ENCODE assay signal across 19 mouse cellular contexts in genomic region chr9:106409096-106409495, GRCm38 (mm10). TPM values are rescaled to one million over a fixed set of nuclear protein-coding genes. Genes with fewer than 3 reads are reported as not detected.
DNase-seq lines count a peak whose midpoint lies in the region; ATAC-seq and TF ChIP-seq lines count a peak whose summit lies in the region.
"Had no signal": no experiment of that assay in that cellular context is flagged by ENCODE, and none has a peak within 500 bp of the region (broad histone marks: within the 10 kb centered on the region; RNA-seq: fewer than 3 reads in every experiment).

No protein-coding gene starts in this region.

- DNase-seq in forebrain, postnatal 0 days = no peak
- no peak for DNase-seq in kidney, adult 2 months
- DNase-seq in lung, postnatal 0 days (ENCODE audit: low spot score) = no peak
- DNase-seq in lung, postnatal 10 days = no peak
- DNase-seq in thymus, postnatal 36 days = no peak
- no peak for DNase-seq in left cerebral cortex, adult 8-10 months (ENCODE audit: low spot score in 2 of 2)
- DNase-seq: cerebellum, postnatal 10 days; gastrocnemius, postnatal 14 days; lung, postnatal 14 days; spleen, adult 18-20 months; thymus, postnatal 14 days had no signal

- ATAC-seq in forebrain, postnatal 0 days = no peak
- no peak for ATAC-seq in forebrain, embryonic 13.5 days
- ATAC-seq in kidney, embryonic 15.5 days (replicated peaks; ENCODE audit: low FRiP score) = no peak
- no peak for ATAC-seq in lung, postnatal 0 days
- ATAC-seq: inflammation-experienced regulatory T-cells, adult 6 months; Patski had no signal

- H3K27me3 ChIP-seq in forebrain, postnatal 0 days (ENCODE audit: insufficient read depth, low read length) = no peaks in the 10 kb centered on the region
- H3K27me3 ChIP-seq in forebrain, embryonic 13.5 days = no peaks in the 10 kb centered on the region
- no peaks in the 10 kb centered on the region for H3K27me3 ChIP-seq in kidney, adult 2 months (replicated peaks; ENCODE audit: control insufficient read depth, insufficient read depth, low read length)
- no peaks in the 10 kb centered on the region for H3K27me3 ChIP-seq in kidney, embryonic 15.5 days
- no peaks in the 10 kb centered on the region for H3K27me3 ChIP-seq in lung, postnatal 0 days (replicated peaks; ENCODE audit: insufficient read depth, low read length)
- H3K27me3 ChIP-seq: neural tube, embryonic 12.5 days; Patski; stomach, embryonic 15.5 days had no signal

- H3K4me1 ChIP-seq in forebrain, postnatal 0 days (ENCODE audit: insufficient read depth) = no peaks in the 10 kb centered on the region
- H3K4me1 ChIP-seq in forebrain, embryonic 13.5 days = peaks cover 18% of the 10 kb centered on the region
- H3K4me1 ChIP-seq in kidney, adult 2 months (ENCODE audit: control insufficient read depth, insufficient read depth, low read length) = peaks cover 14% of the 10 kb centered on the region
- peaks cover 53% of the 10 kb centered on the region for H3K4me1 ChIP-seq in kidney, embryonic 15.5 days
- no peaks in the 10 kb centered on the region for H3K4me1 ChIP-seq in lung, postnatal 0 days (ENCODE audit: insufficient read depth, low read depth, low read length)
- H3K4me1 ChIP-seq: neural tube, embryonic 12.5 days had no signal

- WGBS in forebrain, postnatal 0 days = 96% methylated on average over 4 of the region's 4 CpGs
- WGBS in forebrain, embryonic 13.5 days = 96% methylated on average over 4 of the region's 4 CpGs
- WGBS in kidney, adult 2 months = over 99% methylated on average over 4 of the region's 4 CpGs
- WGBS in kidney, embryonic 15.5 days = 97% methylated on average over 4 of the region's 4 CpGs
- 98% methylated on average over 4 of the region's 4 CpGs for WGBS in lung, postnatal 0 days

- TF ChIP-seq POLR2A in kidney, adult 2 months (IDR thresholded peaks at IDR 0.05; ENCODE audit: low read depth, low read length) = no peak

- no peak overlapping the region for H3K4me3 ChIP-seq in forebrain, postnatal 0 days (ENCODE audit: low read depth, low read length)
- H3K4me3 ChIP-seq in forebrain, embryonic 13.5 days = no peak overlapping the region
- H3K4me3 ChIP-seq in kidney, adult 2 months (ENCODE audit: insufficient read depth, low read depth, low read length) = no peak overlapping the region
- H3K4me3 ChIP-seq in kidney, embryonic 15.5 days (replicated peaks) = no peak overlapping the region
- H3K4me3 ChIP-seq in lung, postnatal 0 days (ENCODE audit: low read depth, low read length) = no peak overlapping the region
- H3K4me3 ChIP-seq: hindbrain, embryonic 10.5 days; megakaryocyte, embryonic 14.5 days; neural tube, embryonic 12.5 days; stomach, embryonic 15.5 days had no signal

- TF ChIP-seq CTCF in forebrain, postnatal 0 days (IDR thresholded peaks at IDR 0.05; ENCODE audit: low read depth) = peak; percentile 22; the same call in 1 of the 2 replicates
- TF ChIP-seq CTCF in kidney, adult 2 months (conservative IDR thresholded peaks at IDR 0.05; ENCODE audit: insufficient read depth, insufficient read length, low read depth, low read length) = 0 out of 2 replicates have a peak, but pooled peaks have one; percentile 16
- TF ChIP-seq CTCF in lung, postnatal 0 days (IDR thresholded peaks at IDR 0.05) = peak; percentile 23; the same call in 1 of the 2 replicates

- TF ChIP-seq EP300 in lung, postnatal 0 days (IDR thresholded peaks at IDR 0.05) = no peak

- H3K4me2 ChIP-seq in forebrain, postnatal 0 days (ENCODE audit: low read depth) = no peak overlapping the region
- H3K4me2 ChIP-seq in forebrain, embryonic 13.5 days = no peak overlapping the region
- no peak overlapping the region for H3K4me2 ChIP-seq in kidney, embryonic 15.5 days
- no peak overlapping the region for H3K4me2 ChIP-seq in lung, postnatal 0 days (replicated peaks; ENCODE audit: low read depth, low read length)
- H3K4me2 ChIP-seq: neural tube, embryonic 12.5 days; stomach, embryonic 15.5 days had no signal

- no peak overlapping the region for H3K27ac ChIP-seq in forebrain, postnatal 0 days (ENCODE audit: low read depth, low read length)
- no peak overlapping the region for H3K27ac ChIP-seq in forebrain, embryonic 13.5 days
- no peak overlapping the region for H3K27ac ChIP-seq in kidney, adult 2 months (ENCODE audit: insufficient read depth, low read depth, low read length)
- H3K27ac ChIP-seq in kidney, embryonic 15.5 days = no peak overlapping the region
- H3K27ac ChIP-seq in lung, postnatal 0 days (ENCODE audit: low read length) = no peak overlapping the region
- H3K27ac ChIP-seq: hindbrain, embryonic 10.5 days; neural tube, embryonic 12.5 days; stomach, embryonic 15.5 days had no signal

- no peaks in the 10 kb centered on the region for H3K9me3 ChIP-seq in forebrain, postnatal 0 days (ENCODE audit: low read length)
- no peaks in the 10 kb centered on the region for H3K9me3 ChIP-seq in forebrain, embryonic 13.5 days (replicated peaks)
- no peaks in the 10 kb centered on the region for H3K9me3 ChIP-seq in kidney, embryonic 15.5 days (replicated peaks)
- no peaks in the 10 kb centered on the region for H3K9me3 ChIP-seq in lung, postnatal 0 days (ENCODE audit: low read length)
- H3K9me3 ChIP-seq: stomach, embryonic 15.5 days had no signal

- H3K9ac ChIP-seq in forebrain, postnatal 0 days = no peak overlapping the region
- H3K9ac ChIP-seq in forebrain, embryonic 13.5 days = no peak overlapping the region
- H3K9ac ChIP-seq in kidney, embryonic 15.5 days = no peak overlapping the region
- no peak overlapping the region for H3K9ac ChIP-seq in lung, postnatal 0 days (replicated peaks; ENCODE audit: low read depth)
- H3K9ac ChIP-seq: neural tube, embryonic 12.5 days; stomach, embryonic 15.5 days had no signal

- no peaks in the 10 kb centered on the region for H3K36me3 ChIP-seq in forebrain, postnatal 0 days (ENCODE audit: insufficient read depth)
- H3K36me3 ChIP-seq in forebrain, embryonic 13.5 days (ENCODE audit: poor library complexity, severe bottlenecking) = no peaks in the 10 kb centered on the region
- H3K36me3 ChIP-seq in kidney, adult 2 months (ENCODE audit: control insufficient read depth, insufficient read depth, low read length) = no peaks in the 10 kb centered on the region
- H3K36me3 ChIP-seq in kidney, embryonic 15.5 days = no peaks in the 10 kb centered on the region
- no peaks in the 10 kb centered on the region for H3K36me3 ChIP-seq in lung, postnatal 0 days (ENCODE audit: insufficient read depth, low read length)
- H3K36me3 ChIP-seq: hindbrain, embryonic 10.5 days; neural tube, embryonic 12.5 days; stomach, embryonic 15.5 days had no signal

RNA-seq across cellular contexts. Expression of gene Rpl29, which starts 20.2 kb away (rescaled TPM):
- 890 and 984 TPM in 2 replicates for total RNA-seq in forebrain, postnatal 0 days (2014; rRNA removed)
- 678 and 804 TPM in 2 replicates for polyA plus RNA-seq in forebrain, postnatal 0 days (2015; fragmentation: Nextera tagmentation; extraction: Ambion mirVana)
- 793 and 845 TPM in 2 replicates for polyA plus RNA-seq in forebrain, embryonic 13.5 days (2015; fragmentation: Nextera tagmentation; extraction: Ambion mirVana)
- 452 and 521 TPM in 2 replicates for polyA plus RNA-seq in kidney, adult 2 months (2012; rRNA removed)
- 1,077 and 1,119 TPM in 2 replicates for polyA plus RNA-seq in kidney, embryonic 15.5 days (2015; fragmentation: Nextera tagmentation; extraction: Ambion mirVana)
- 656 and 737 TPM in 2 replicates for polyA plus RNA-seq in lung, postnatal 0 days (2015; fragmentation: Nextera tagmentation; extraction: Ambion mirVana)
- 100 to 1,000 TPM; 266 to 312 (median 299) TPM for total RNA-seq in left cerebral cortex, adult 8-10 months (2022)

RNA-seq across cellular contexts. Expression of gene Acy1, which starts 29.0 kb away (rescaled TPM):
- total RNA-seq in forebrain, postnatal 0 days (2014; rRNA removed) = 12.9 and 18.1 TPM in 2 replicates
- 20.5 and 21.0 TPM in 2 replicates for polyA plus RNA-seq in forebrain, postnatal 0 days (2015; fragmentation: Nextera tagmentation; extraction: Ambion mirVana)
- polyA plus RNA-seq in forebrain, embryonic 13.5 days (2015; fragmentation: Nextera tagmentation; extraction: Ambion mirVana) = 35.8 and 42.2 TPM in 2 replicates
- 141 and 154 TPM in 2 replicates for polyA plus RNA-seq in kidney, adult 2 months (2012; rRNA removed)
- 49.9 and 52.0 TPM in 2 replicates for polyA plus RNA-seq in kidney, embryonic 15.5 days (2015; fragmentation: Nextera tagmentation; extraction: Ambion mirVana)
- 8.5 and 12.5 TPM in 2 replicates for polyA plus RNA-seq in lung, postnatal 0 days (2015; fragmentation: Nextera tagmentation; extraction: Ambion mirVana)
- total RNA-seq in left cerebral cortex, adult 8-10 months (2022) = 10 to 100 TPM; 23.2 to 24.3 (median 23.7) TPM

RNA-seq across cellular contexts. Expression of gene Abhd14b, which starts 38.2 kb away (rescaled TPM):
- 10.5 and 13.8 TPM in 2 replicates for total RNA-seq in forebrain, postnatal 0 days (2014; rRNA removed)
- 7.6 and 8.8 TPM in 2 replicates for polyA plus RNA-seq in forebrain, postnatal 0 days (2015; fragmentation: Nextera tagmentation; extraction: Ambion mirVana)
- polyA plus RNA-seq in forebrain, embryonic 13.5 days (2015; fragmentation: Nextera tagmentation; extraction: Ambion mirVana) = 3.0 and 4.3 TPM in 2 replicates
- polyA plus RNA-seq in kidney, adult 2 months (2012; rRNA removed) = 470 and 526 TPM in 2 replicates
- 27.9 and 30.6 TPM in 2 replicates for polyA plus RNA-seq in kidney, embryonic 15.5 days (2015; fragmentation: Nextera tagmentation; extraction: Ambion mirVana)
- polyA plus RNA-seq in lung, postnatal 0 days (2015; fragmentation: Nextera tagmentation; extraction: Ambion mirVana) = 31.1 and 36.8 TPM in 2 replicates
- 10 to 100 TPM; 14.6 to 16.1 (median 15.3) TPM for total RNA-seq in left cerebral cortex, adult 8-10 months (2022)

RNA-seq across cellular contexts. Expression of gene Abhd14a, which starts 38.4 kb away (rescaled TPM):
- total RNA-seq in forebrain, postnatal 0 days (2014; rRNA removed) = 54.4 and 63.2 TPM in 2 replicates
- polyA plus RNA-seq in forebrain, postnatal 0 days (2015; fragmentation: Nextera tagmentation; extraction: Ambion mirVana) = 84.1 and 87.1 TPM in 2 replicates
- polyA plus RNA-seq in forebrain, embryonic 13.5 days (2015; fragmentation: Nextera tagmentation; extraction: Ambion mirVana) = 40.5 and 50.9 TPM in 2 replicates
- polyA plus RNA-seq in kidney, adult 2 months (2012; rRNA removed) = 137 and 146 TPM in 2 replicates
- 55.5 and 56.8 TPM in 2 replicates for polyA plus RNA-seq in kidney, embryonic 15.5 days (2015; fragmentation: Nextera tagmentation; extraction: Ambion mirVana)
- 21.7 and 26.9 TPM in 2 replicates for polyA plus RNA-seq in lung, postnatal 0 days (2015; fragmentation: Nextera tagmentation; extraction: Ambion mirVana)
- 10 to 100 TPM; 31.7 to 35.8 (median 34.5) TPM for total RNA-seq in left cerebral cortex, adult 8-10 months (2022)

RNA-seq across cellular contexts. Expression of gene Dusp7, which starts 40.7 kb away (rescaled TPM):
- total RNA-seq in forebrain, postnatal 0 days (2014; rRNA removed) = 43.5 and 44.5 TPM in 2 replicates
- 16.5 and 16.7 TPM in 2 replicates for polyA plus RNA-seq in forebrain, postnatal 0 days (2015; fragmentation: Nextera tagmentation; extraction: Ambion mirVana)
- polyA plus RNA-seq in forebrain, embryonic 13.5 days (2015; fragmentation: Nextera tagmentation; extraction: Ambion mirVana) = 7.1 and 8.7 TPM in 2 replicates
- polyA plus RNA-seq in kidney, adult 2 months (2012; rRNA removed) = 38.8 and 44.1 TPM in 2 replicates
- polyA plus RNA-seq in kidney, embryonic 15.5 days (2015; fragmentation: Nextera tagmentation; extraction: Ambion mirVana) = 15.6 and 17.7 TPM in 2 replicates
- 25.7 and 27.8 TPM in 2 replicates for polyA plus RNA-seq in lung, postnatal 0 days (2015; fragmentation: Nextera tagmentation; extraction: Ambion mirVana)
- 100 to 1,000 TPM in 1 of 4 experiments, 10 to 100 TPM in 3; 89.5 to 103 (median 93.0) TPM for total RNA-seq in left cerebral cortex, adult 8-10 months (2022)

Comparison
In these comparisons a context has a peak if more than half of its experiments do, and no peak if none do; other contexts are left out.
1. RNA of gene Abhd14b, which starts 38.2 kb away (polyA plus RNA-seq): 470 to 526 TPM in kidney, adult 2 months; 31.1 to 36.8 TPM in lung, postnatal 0 days, 27.9 to 30.6 TPM in kidney, embryonic 15.5 days, 7.6 to 8.8 TPM in forebrain, postnatal 0 days and 3.0 to 4.3 TPM in forebrain, embryonic 13.5 days; every median in the first group is over 10 times any median in the second.
2. Peak in every context shown above with its lines, with median percentiles within 50 percentile points of each other: CTCF ChIP-seq.